In genomic region chr11:109512995-109513675, GRCm38 (mm10) we compare ENCODE assay signal across 27 mouse cellular contexts. TPM values are rescaled to one million over a fixed set of nuclear protein-coding genes. Genes with fewer than 3 reads are reported as not detected.
DNase-seq lines count a peak whose midpoint lies in the region; ATAC-seq and TF ChIP-seq lines count a peak whose summit lies in the region.
"Had no signal": no experiment of that assay in that cellular context is flagged by ENCODE, and none has a peak within 500 bp of the region (broad histone marks: within the 10 kb centered on the region; RNA-seq: fewer than 3 reads in every experiment).

No protein-coding gene starts in this region.

- no peaks in the 10 kb centered on the region for H3K9me3 ChIP-seq in kidney, embryonic 15.5 days (replicated peaks)
- H3K9me3 ChIP-seq in ES-E14 (ENCODE audit: control insufficient read depth, insufficient read depth, low read depth, low read length), result no peaks in the 10 kb centered on the region
- no peaks in the 10 kb centered on the region for H3K9me3 ChIP-seq in liver, embryonic 12.5 days (replicated peaks)
- H3K9me3 ChIP-seq: embryonic facial prominence, embryonic 12.5 days; embryonic facial prominence, embryonic 15.5 days; forebrain, embryonic 13.5 days; heart, embryonic 10.5 days; heart, embryonic 13.5 days had no signal

- H3K27me3 ChIP-seq in kidney, embryonic 15.5 days, result no peaks in the 10 kb centered on the region
- H3K27me3 ChIP-seq in liver, embryonic 12.5 days (replicated peaks), result peaks cover 6% of the 10 kb centered on the region; the same call in 1 of the 2 replicates
- H3K27me3 ChIP-seq: embryonic facial prominence, embryonic 12.5 days; embryonic facial prominence, embryonic 15.5 days; forebrain, embryonic 13.5 days; heart, embryonic 13.5 days; Patski had no signal

- no peak overlapping the region for H3K4me3 ChIP-seq in kidney, embryonic 15.5 days (replicated peaks)
- peak overlapping the region in 1 of 2 experiments; percentile 11; a peak in 1 of 4 replicates for H3K4me3 ChIP-seq in ES-E14 (ENCODE audit: insufficient read depth in 1 of 2, low read depth in 1 of 2, low read length in 2 of 2, poor library complexity in 1 of 2, severe bottlenecking in 1 of 2)
- H3K4me3 ChIP-seq in liver, embryonic 12.5 days, result no peak overlapping the region
- H3K4me3 ChIP-seq: embryonic facial prominence, embryonic 12.5 days; embryonic facial prominence, embryonic 15.5 days; forebrain, embryonic 13.5 days; heart, adult 2 months; heart, embryonic 10.5 days; heart, embryonic 13.5 days had no signal

- in situ Hi-C loops in ES-E14 (cut with MboI; ENCODE audit: low sequenced_read_pairs in 2 of 2, unreplicated experiment in 2 of 2), result no loop called here

- H3K36me3 ChIP-seq in kidney, embryonic 15.5 days, result no peaks in the 10 kb centered on the region
- H3K36me3 ChIP-seq in ES-E14 (ENCODE audit: control insufficient read depth, insufficient read depth, low read length, poor library complexity, severe bottlenecking), result no peaks in the 10 kb centered on the region
- H3K36me3 ChIP-seq in liver, embryonic 12.5 days, result no peaks in the 10 kb centered on the region
- H3K36me3 ChIP-seq: embryonic facial prominence, embryonic 12.5 days; embryonic facial prominence, embryonic 15.5 days; G1E; heart, embryonic 10.5 days; heart, embryonic 13.5 days had no signal

- H3K4me2 ChIP-seq in kidney, embryonic 15.5 days, result no peak overlapping the region
- H3K4me2 ChIP-seq in liver, embryonic 12.5 days, result no peak overlapping the region
- H3K4me2 ChIP-seq: embryonic facial prominence, embryonic 12.5 days; embryonic facial prominence, embryonic 15.5 days; forebrain, embryonic 13.5 days; heart, embryonic 13.5 days; hindbrain, embryonic 14.5 days had no signal

- no peak overlapping the region for H3K9ac ChIP-seq in kidney, embryonic 15.5 days
- H3K9ac ChIP-seq in ES-E14 (ENCODE audit: insufficient read depth, low read depth, low read length, poor library complexity, severe bottlenecking), result no peak overlapping the region
- H3K9ac ChIP-seq in liver, embryonic 12.5 days, result no peak overlapping the region
- H3K9ac ChIP-seq: embryonic facial prominence, embryonic 12.5 days; embryonic facial prominence, embryonic 15.5 days; forebrain, embryonic 13.5 days; heart, embryonic 13.5 days; hindbrain, embryonic 14.5 days had no signal

- no peaks in the 10 kb centered on the region for H3K4me1 ChIP-seq in kidney, embryonic 15.5 days
- 0 out of 4 replicates have a peak, but pooled peaks cover 0 to 2% of the 10 kb centered on the region in 2 experiments for H3K4me1 ChIP-seq in ES-E14 (ENCODE audit: control insufficient read depth in 2 of 2, insufficient read depth in 2 of 2, low read length in 2 of 2, poor library complexity in 1 of 2)
- H3K4me1 ChIP-seq in liver, embryonic 12.5 days, result peaks cover 22% of the 10 kb centered on the region
- H3K4me1 ChIP-seq: embryonic facial prominence, embryonic 12.5 days; embryonic facial prominence, embryonic 15.5 days; forebrain, embryonic 13.5 days; heart, embryonic 10.5 days; heart, embryonic 13.5 days had no signal

- WGBS in kidney, embryonic 15.5 days, result 86% methylated on average over 16 of the region's 16 CpGs
- WGBS in liver, embryonic 12.5 days (ENCODE audit: insufficient replicate concordance), result 73% methylated on average over 16 of the region's 16 CpGs

- ATAC-seq in kidney, embryonic 15.5 days (replicated peaks; ENCODE audit: low FRiP score), result 0 out of 2 replicates have a peak, but pooled peaks have one; percentile 12
- no peak for ATAC-seq in liver, embryonic 12.5 days
- ATAC-seq: CD4-positive, CD25-positive, alpha-beta regulatory T cell, adult 4 months; forebrain, embryonic 13.5 days; forebrain, embryonic 16.5 days; hindbrain, postnatal 0 days; inflammation-experienced regulatory T-cells, adult 6 months had no signal

- no peak overlapping the region for H3K27ac ChIP-seq in kidney, embryonic 15.5 days
- no peak overlapping the region for H3K27ac ChIP-seq in ES-E14 (ENCODE audit: insufficient read depth, low read depth, low read length, poor library complexity, severe bottlenecking)
- no peak overlapping the region for H3K27ac ChIP-seq in liver, embryonic 12.5 days
- H3K27ac ChIP-seq: embryonic facial prominence, embryonic 12.5 days; embryonic facial prominence, embryonic 15.5 days; forebrain, embryonic 13.5 days; heart, adult 2 months; heart, embryonic 10.5 days; heart, embryonic 13.5 days; hindbrain, embryonic 14.5 days; hindbrain, postnatal 0 days had no signal

- DNase-seq in kidney, postnatal 25 days, result no peak
- DNase-seq in ES-CJ7 (ENCODE audit: low read depth, low spot score) (peak; percentile 55), ES-E14 (ENCODE audit: low read depth, low spot score) (peak; percentile 39), ZHBTc4 (ENCODE audit: low read depth, low spot score) (peak; percentile 76)
- DNase-seq: adrenal gland, postnatal 10 days; adrenal gland, postnatal 36 days; cerebellum, adult 9-10 months; cerebellum, postnatal 25 days; gastrocnemius, postnatal 10 days; gastrocnemius, postnatal 36 days; heart, adult 2 months; heart, postnatal 14 days; heart, postnatal 4 days had no signal

TF ChIP-seq in ES-E14, 5 proteins besides CTCF, POLR2A, EP300 and RAD21:
- TF ChIP-seq ZC3H11A (IDR thresholded peaks at IDR 0.05; ENCODE audit: borderline replicate concordance, low read depth, low read length) (no peak), ZNF384 (IDR thresholded peaks at IDR 0.05; ENCODE audit: low read depth, low read length) (no peak), CHD2 (IDR thresholded peaks at IDR 0.05; ENCODE audit: low read depth, low read length) (no peak), MAFK (IDR thresholded peaks at IDR 0.05; ENCODE audit: insufficient read depth, low read depth, low read length) (no peak), HCFC1 (IDR thresholded peaks at IDR 0.05; ENCODE audit: borderline replicate concordance, insufficient read depth, low read length) (no peak)

RNA-seq across cellular contexts. Expression of gene Slc16a6, which starts 39.7 kb away (rescaled TPM):
- polyA plus RNA-seq in kidney, embryonic 15.5 days (2015; fragmentation: Nextera tagmentation; extraction: Ambion mirVana), result 8.8 and 10.5 TPM in 2 replicates
- total RNA-seq in ES-E14 (2012; rRNA removed), result 25.5 and 26.8 TPM in 2 replicates
- polyA plus RNA-seq in liver, embryonic 12.5 days (2016; fragmentation: Nextera tagmentation; extraction: Ambion mirVana), result 51.5 and 53.7 TPM in 2 replicates

RNA-seq across cellular contexts. Expression of gene Arsg, which starts 40.0 kb away (rescaled TPM):
- polyA plus RNA-seq in kidney, embryonic 15.5 days (2015; fragmentation: Nextera tagmentation; extraction: Ambion mirVana), result 4.7 and 5.4 TPM in 2 replicates
- 1.0 and 1.4 TPM in 2 replicates for total RNA-seq in ES-E14 (2012; rRNA removed)
- polyA plus RNA-seq in liver, embryonic 12.5 days (2016; fragmentation: Nextera tagmentation; extraction: Ambion mirVana), result 2.9 and 3.7 TPM in 2 replicates

Comparison
In these comparisons a context has a peak if more than half of its experiments do, and no peak if none do; other contexts are left out.
1. DNase-seq: peak in ES-CJ7 (single experiment), ES-E14 (single experiment) and ZHBTc4 (single experiment); none in kidney, postnatal 25 days (0 of 2).